Mouse (Mus musculus): ENCODE data around the gene Cops7a.

The Cops7a gene

GRCm38 (mm10) chr6:124958127-124958526 lies 7.2 kb downstream of the Cops7a start:
- DNase-seq = no peak

- DNase-seq = no peak
Observed at GRCm38 (mm10) chr6:124955212-124955611, 10.1 kb downstream of the Cops7a start.

- no peak for DNase-seq
Observed at GRCm38 (mm10) chr6:124953991-124954715, 11.2 kb downstream of the Cops7a start.

- DNase-seq = no peak
Observed at GRCm38 (mm10) chr6:124943526-124943925, 21.8 kb downstream of the Cops7a start.

- DNase-seq = no peak
Observed at GRCm38 (mm10) chr6:124941679-124942078, 23.7 kb downstream of the Cops7a start.

GRCm38 (mm10) chr6:124938554-124938953 lies 26.8 kb downstream of the Cops7a start:
- no peak for DNase-seq

- DNase-seq = no peak
Observed at GRCm38 (mm10) chr6:124937493-124937892, 27.8 kb downstream of the Cops7a start.

- no peak for DNase-seq
Observed at GRCm38 (mm10) chr6:124936681-124937080, 28.7 kb downstream of the Cops7a start.

GRCm38 (mm10) chr6:124934670-124935069 lies 30.7 kb downstream of the Cops7a start:
- DNase-seq = no peak

GRCm38 (mm10) chr6:124933127-124933526 lies 32.2 kb downstream of the Cops7a start:
- DNase-seq = no peak

GRCm38 (mm10) chr6:124932314-124932695 lies 33.0 kb downstream of the Cops7a start:
- DNase-seq = no peak

GRCm38 (mm10) chr6:124931525-124932313 lies 33.6 kb downstream of the Cops7a start:
- DNase-seq = peak; percentile 72

GRCm38 (mm10) chr6:124930754-124931524 lies 34.4 kb downstream of the Cops7a start, which contains the start of gene Mlf2:
Gene Mlf2 (plus strand): TSS chr6:124931386.
- peak; percentile 99 for DNase-seq

- no peak for DNase-seq
Observed at GRCm38 (mm10) chr6:124930231-124930630, 35.1 kb downstream of the Cops7a start.

GRCm38 (mm10) chr6:124925941-124926340 lies 39.4 kb downstream of the Cops7a start:
- no peak for DNase-seq

- DNase-seq = peak; percentile 22
Observed at GRCm38 (mm10) chr6:124925173-124925793, 40.1 kb downstream of the Cops7a start.

GRCm38 (mm10) chr6:124921539-124921938 lies 43.8 kb downstream of the Cops7a start:
- no peak for DNase-seq

- no peak for DNase-seq
Observed at GRCm38 (mm10) chr6:124920318-124921085, 44.8 kb downstream of the Cops7a start.

- peak; percentile 67 for DNase-seq
Observed at GRCm38 (mm10) chr6:124919695-124920317, 45.5 kb downstream of the Cops7a start, which contains the start of gene Ptms. Gene Ptms (minus strand): TSS chr6:124920103.

- DNase-seq = no peak
Observed at GRCm38 (mm10) chr6:124918890-124919627, 46.3 kb downstream of the Cops7a start.

- DNase-seq = no peak
Observed at GRCm38 (mm10) chr6:124918331-124918690, 47.0 kb downstream of the Cops7a start.

Data from thymus, postnatal 4 days (tissue).